Mouse (Mus musculus): Measurements from ENCODE around the gene Lasp1. TPM values are rescaled to one million over a fixed set of nuclear protein-coding genes. Genes with fewer than 3 reads are reported as not detected.

Gene Lasp1
- polyA plus RNA-seq, 1 experiment from 2014 or later: 114 TPM

DNA sequence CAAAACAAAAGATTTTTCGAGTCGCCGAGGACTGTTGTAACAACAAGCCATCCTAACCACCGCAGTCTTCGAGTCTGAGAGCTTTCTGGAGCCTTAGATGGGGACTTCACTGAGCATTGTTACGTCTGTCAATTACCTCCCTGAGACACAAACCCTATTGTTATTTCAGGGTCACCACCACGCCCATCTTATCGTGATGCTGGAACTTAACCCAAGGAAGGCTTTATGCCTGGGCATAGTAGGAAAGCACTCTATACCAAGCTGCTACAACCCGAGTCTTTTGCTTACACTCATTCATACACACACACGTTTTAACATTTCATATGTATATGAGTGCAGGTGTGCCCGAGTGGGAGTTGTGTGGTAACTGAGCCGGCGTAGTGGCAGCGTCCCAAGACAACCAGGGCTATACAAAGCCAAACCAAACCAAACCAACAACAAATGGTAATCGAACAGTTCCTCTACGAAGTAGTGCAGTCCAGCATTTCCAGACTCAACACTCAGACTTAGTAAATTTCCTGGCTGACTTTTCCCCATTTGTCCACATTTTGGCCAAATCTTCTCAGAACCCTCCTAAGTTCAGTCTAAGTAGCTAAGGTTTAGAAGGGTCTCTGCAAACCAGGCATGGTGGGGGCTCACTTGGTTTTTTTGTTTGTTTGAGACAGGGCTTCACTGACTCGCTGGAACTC lies 22.8 kb upstream of the Lasp1 start, which contains the start of gene 1700001P01Rik:
Gene 1700001P01Rik (minus strand): TSS at position 111 of the 689 bp plus-strand sequence.
- Histone ChIP-seq H3K4me1 (ENCODE audit: control insufficient read depth, insufficient read depth, low read length) (peaks cover 5% of the 10 kb centered on the region; the same call in 1 of the 2 replicates), H3K27me3 (ENCODE audit: control insufficient read depth, insufficient read depth, low read length) (no peaks in the 10 kb centered on the region), H3K27ac (replicated peaks; ENCODE audit: low read depth, low read length) (no peak within 1 kb of the TSS), H3K9me3 (ENCODE audit: control insufficient read depth, low read length) (no peaks in the 10 kb centered on the region), H3K36me3 (ENCODE audit: control insufficient read depth, insufficient read depth, low read length) (peaks cover 57% of the 10 kb centered on the region), H3K4me2 (ENCODE audit: low read length) (no peak within 1 kb of the TSS), H3K4me3 (replicated peaks; ENCODE audit: low read depth, low read length) (no peak within 1 kb of the TSS), H3K9ac (replicated peaks; ENCODE audit: low read length) (no peak within 1 kb of the TSS)
- DNase-seq: no peak
- 41% methylated on average over 17 of the region's 17 CpGs for WGBS
- no peak for ATAC-seq (ENCODE audit: low FRiP score, low TSS enrichment)

DNA sequence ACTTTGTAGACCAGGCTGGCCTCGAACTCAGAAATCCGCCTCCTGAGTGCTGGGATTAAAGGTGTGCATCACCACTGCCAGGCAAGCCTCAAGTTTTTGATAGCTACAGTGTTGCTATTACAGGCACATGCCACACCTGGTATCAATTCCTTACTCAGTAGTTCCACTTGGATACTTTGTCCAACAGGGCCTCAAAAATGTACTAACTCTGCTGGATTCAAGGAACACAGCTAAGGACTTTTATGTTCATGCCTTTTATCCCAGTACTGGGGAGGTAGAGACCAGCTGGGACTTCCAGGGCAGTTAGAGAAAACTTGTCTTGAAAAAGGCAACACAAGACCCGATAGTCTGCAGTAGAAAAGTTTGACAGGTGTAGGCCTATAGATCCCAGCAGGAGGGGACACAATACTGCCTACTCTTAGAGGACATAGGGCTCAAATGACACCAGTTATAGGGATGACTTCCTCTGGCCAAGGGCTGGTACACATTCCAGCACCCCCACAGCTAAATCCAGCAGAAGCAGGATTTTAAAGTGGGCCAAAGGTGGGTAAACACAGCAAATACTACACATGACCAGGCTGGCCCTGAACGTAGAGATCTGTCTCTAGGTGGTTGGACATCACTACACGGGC lies 22.2 kb upstream of the Lasp1 start:
- no peak for ATAC-seq (ENCODE audit: low FRiP score, low TSS enrichment)
- no peak overlapping the region for H3K27ac ChIP-seq (replicated peaks; ENCODE audit: low read depth, low read length)
- H3K9ac ChIP-seq (replicated peaks; ENCODE audit: low read length): no peak overlapping the region
- no peak for DNase-seq
- H3K27me3 ChIP-seq (ENCODE audit: control insufficient read depth, insufficient read depth, low read length): no peaks in the 10 kb centered on the region
- no peak overlapping the region for H3K4me2 ChIP-seq (ENCODE audit: low read length)
- peaks cover 58% of the 10 kb centered on the region for H3K36me3 ChIP-seq (ENCODE audit: control insufficient read depth, insufficient read depth, low read length)
- H3K4me3 ChIP-seq (replicated peaks; ENCODE audit: low read depth, low read length): no peak overlapping the region
- H3K9me3 ChIP-seq (ENCODE audit: control insufficient read depth, low read length): no peaks in the 10 kb centered on the region
- peaks cover 9% of the 10 kb centered on the region; the same call in 1 of the 2 replicates for H3K4me1 ChIP-seq (ENCODE audit: control insufficient read depth, insufficient read depth, low read length)
- 61% methylated on average over 5 of the region's 5 CpGs for WGBS

DNA sequence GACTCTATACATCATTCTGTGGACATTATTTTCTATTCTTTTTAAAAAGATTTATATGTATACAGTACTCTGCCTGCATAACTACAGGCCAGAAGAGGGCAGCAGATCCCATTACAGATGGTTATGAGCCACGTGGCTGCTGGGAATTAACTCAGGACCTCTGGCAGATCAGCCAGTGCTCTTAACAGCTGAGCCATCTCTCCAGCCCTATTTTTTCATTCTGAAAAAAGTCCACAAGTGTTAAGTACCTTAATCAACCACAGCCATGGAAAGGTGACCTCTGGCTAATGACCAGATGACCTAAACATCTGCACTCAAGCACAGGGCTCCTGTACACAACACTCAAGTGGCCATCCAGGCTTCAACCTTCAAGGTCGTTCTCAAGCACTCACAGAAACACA lies 21.7 kb upstream of the Lasp1 start:
- peaks cover 9% of the 10 kb centered on the region; the same call in 1 of the 2 replicates for H3K4me1 ChIP-seq (ENCODE audit: control insufficient read depth, insufficient read depth, low read length)
- H3K36me3 ChIP-seq (ENCODE audit: control insufficient read depth, insufficient read depth, low read length): peaks cover 58% of the 10 kb centered on the region
- H3K4me2 ChIP-seq (ENCODE audit: low read length): no peak overlapping the region
- no peak overlapping the region for H3K9ac ChIP-seq (replicated peaks; ENCODE audit: low read length)
- H3K27me3 ChIP-seq (ENCODE audit: control insufficient read depth, insufficient read depth, low read length): no peaks in the 10 kb centered on the region
- WGBS: 55% methylated on average over 2 of the region's 2 CpGs
- no peaks in the 10 kb centered on the region for H3K9me3 ChIP-seq (ENCODE audit: control insufficient read depth, low read length)
- DNase-seq: peak; percentile 50
- no peak overlapping the region for H3K4me3 ChIP-seq (replicated peaks; ENCODE audit: low read depth, low read length)
- H3K27ac ChIP-seq (replicated peaks; ENCODE audit: low read depth, low read length): no peak overlapping the region
- no peak for ATAC-seq (ENCODE audit: low FRiP score, low TSS enrichment)

DNA sequence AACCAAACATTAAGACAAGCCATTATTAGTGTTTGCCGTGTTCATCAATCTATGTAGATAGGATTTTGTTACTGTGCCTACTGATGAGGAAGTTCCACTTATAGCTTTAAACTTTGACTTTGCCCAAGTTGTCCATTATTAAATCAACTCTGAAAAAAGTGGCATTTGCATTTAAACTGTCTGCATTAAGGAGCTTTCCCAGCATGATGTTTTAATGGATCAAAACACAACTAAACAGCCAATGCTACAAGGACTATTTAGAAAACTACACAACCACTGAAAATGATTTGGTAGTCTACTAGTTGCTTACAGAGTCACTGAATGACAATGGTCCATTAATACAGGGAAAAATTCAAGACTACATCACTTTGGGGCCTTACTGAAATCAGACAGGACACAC lies 19.9 kb upstream of the Lasp1 start:
- Histone ChIP-seq H3K4me3 (replicated peaks; ENCODE audit: low read depth, low read length) (no peak overlapping the region), H3K27me3 (ENCODE audit: control insufficient read depth, insufficient read depth, low read length) (no peaks in the 10 kb centered on the region), H3K9me3 (ENCODE audit: control insufficient read depth, low read length) (no peaks in the 10 kb centered on the region), H3K36me3 (ENCODE audit: control insufficient read depth, insufficient read depth, low read length) (peaks cover 58% of the 10 kb centered on the region), H3K4me1 (ENCODE audit: control insufficient read depth, insufficient read depth, low read length) (peaks cover 9% of the 10 kb centered on the region; the same call in 1 of the 2 replicates), H3K27ac (replicated peaks; ENCODE audit: low read depth, low read length) (no peak overlapping the region), H3K4me2 (ENCODE audit: low read length) (no peak overlapping the region), H3K9ac (replicated peaks; ENCODE audit: low read length) (no peak overlapping the region)
- DNase-seq (no peak), ATAC-seq (ENCODE audit: low FRiP score, low TSS enrichment) (no peak)
- WGBS: 100% methylated on average over 1 of the region's 1 CpGs

DNA sequence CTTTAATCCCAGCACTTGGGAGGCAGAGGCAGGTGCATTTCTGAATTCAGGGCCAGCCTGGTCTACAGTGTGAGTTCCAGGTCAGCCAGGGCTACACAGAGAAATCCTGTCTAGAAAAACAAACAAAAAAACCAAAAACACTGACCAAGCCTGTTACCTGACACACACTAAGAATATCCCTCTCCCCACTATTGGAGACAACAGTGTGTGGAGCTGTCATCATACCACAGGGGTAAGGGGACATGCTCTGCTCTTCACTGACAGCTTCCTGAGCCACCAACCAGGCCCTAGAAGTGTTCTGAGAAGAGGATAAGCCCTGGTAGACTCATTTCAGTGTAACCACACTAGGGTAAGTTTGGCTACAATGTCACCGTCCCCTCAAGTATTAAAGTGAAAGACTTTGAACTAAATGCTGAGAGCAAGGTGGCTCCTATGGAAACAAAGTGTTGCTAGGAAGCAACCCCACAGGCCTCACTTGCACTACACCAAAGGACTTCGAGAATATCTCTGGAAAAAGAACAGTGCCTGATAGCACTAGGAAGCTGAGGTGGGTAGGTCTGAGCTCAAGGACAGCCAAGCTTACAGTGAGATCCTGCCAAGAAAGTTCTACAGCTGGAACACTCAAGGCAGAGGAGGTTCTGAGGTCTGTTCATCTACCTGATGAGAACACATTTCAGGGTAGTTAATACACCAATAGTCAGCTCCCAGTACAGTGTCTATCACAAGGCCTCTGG lies 18.7 kb upstream of the Lasp1 start:
- Histone ChIP-seq H3K4me1 (ENCODE audit: control insufficient read depth, insufficient read depth, low read length) (peaks cover 9% of the 10 kb centered on the region; the same call in 1 of the 2 replicates), H3K4me3 (replicated peaks; ENCODE audit: low read depth, low read length) (0 out of 2 replicates have a peak overlapping the region, but pooled peaks have one; percentile 90), H3K9ac (replicated peaks; ENCODE audit: low read length) (no peak overlapping the region), H3K4me2 (ENCODE audit: low read length) (peak overlapping the region; percentile 78), H3K27ac (replicated peaks; ENCODE audit: low read depth, low read length) (no peak overlapping the region), H3K27me3 (ENCODE audit: control insufficient read depth, insufficient read depth, low read length) (no peaks in the 10 kb centered on the region), H3K9me3 (ENCODE audit: control insufficient read depth, low read length) (no peaks in the 10 kb centered on the region), H3K36me3 (ENCODE audit: control insufficient read depth, insufficient read depth, low read length) (peaks cover 53% of the 10 kb centered on the region)
- whole genome bisulfite sequencing: 93% methylated on average over 2 of the region's 2 CpGs
- DNase-seq (no peak), ATAC-seq (ENCODE audit: low FRiP score, low TSS enrichment) (no peak)

DNA sequence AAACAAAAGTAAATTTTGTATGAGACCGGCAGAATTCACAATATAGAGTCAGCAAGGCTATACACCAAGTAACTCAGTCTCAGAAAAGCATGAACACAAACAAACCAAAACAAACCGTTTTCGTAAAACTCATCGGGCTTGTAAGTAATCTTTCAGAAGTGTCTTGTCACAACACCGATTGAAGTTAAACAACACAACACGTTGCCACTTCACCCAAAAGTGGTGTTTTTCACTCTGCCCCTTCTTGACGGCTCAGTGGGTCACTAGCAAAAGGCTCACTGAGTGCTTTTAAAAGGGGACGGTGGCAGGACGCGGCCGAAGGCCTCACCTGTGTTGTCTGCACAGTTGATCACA lies 17.3 kb upstream of the Lasp1 start:
- H3K4me1 ChIP-seq (ENCODE audit: control insufficient read depth, insufficient read depth, low read length): peaks cover 9% of the 10 kb centered on the region; the same call in 1 of the 2 replicates
- H3K4me3 ChIP-seq (replicated peaks; ENCODE audit: low read depth, low read length): peak overlapping the region; percentile 90
- peak overlapping the region; percentile 95 for H3K9ac ChIP-seq (replicated peaks; ENCODE audit: low read length)
- no peaks in the 10 kb centered on the region for H3K9me3 ChIP-seq (ENCODE audit: control insufficient read depth, low read length)
- DNase-seq: no peak
- peak overlapping the region; percentile 82 for H3K27ac ChIP-seq (replicated peaks; ENCODE audit: low read depth, low read length)
- no peak for ATAC-seq (ENCODE audit: low FRiP score, low TSS enrichment)
- WGBS: 3% methylated on average over 11 of the region's 11 CpGs
- no peaks in the 10 kb centered on the region for H3K27me3 ChIP-seq (ENCODE audit: control insufficient read depth, insufficient read depth, low read length)
- H3K36me3 ChIP-seq (ENCODE audit: control insufficient read depth, insufficient read depth, low read length): peaks cover 42% of the 10 kb centered on the region
- peak overlapping the region; percentile 78 for H3K4me2 ChIP-seq (ENCODE audit: low read length)

DNA sequence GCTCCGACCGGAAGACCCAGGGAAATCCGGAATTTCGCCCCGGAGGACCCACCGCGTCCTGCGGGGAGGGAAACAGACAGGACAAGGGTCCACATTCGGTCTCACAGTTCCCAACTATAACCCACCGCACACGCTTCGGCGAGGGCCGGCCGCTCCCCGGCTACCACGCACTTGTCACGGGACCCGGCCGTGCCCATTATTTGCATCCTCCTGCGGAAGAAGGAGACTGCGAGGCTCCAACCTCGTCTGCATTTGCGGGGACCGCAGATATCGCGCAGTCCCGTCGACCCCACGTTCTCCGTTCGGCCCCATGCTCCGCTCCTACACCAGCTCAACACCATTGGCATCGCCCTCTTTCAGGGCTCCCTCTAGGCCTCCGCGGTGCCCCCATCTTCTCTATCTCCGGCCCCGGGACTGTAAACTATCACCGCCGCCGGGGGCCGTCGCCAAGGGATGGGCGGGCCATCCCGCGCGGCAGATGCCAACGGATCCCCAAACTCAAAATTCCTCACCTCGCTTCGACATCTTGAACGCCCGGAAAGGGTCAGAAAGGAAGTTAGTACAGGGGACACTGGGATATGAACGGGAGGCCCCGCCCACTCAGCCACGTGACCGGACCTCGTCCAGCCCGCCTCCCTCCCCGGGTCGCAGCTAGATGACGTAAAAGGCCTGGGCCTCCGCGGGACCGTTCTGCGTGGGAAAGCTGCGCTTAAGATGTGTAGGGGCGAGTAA lies 16.8 kb upstream of the Lasp1 start, which contains the start of gene Rpl23:
Gene Rpl23 (minus strand): TSS at position 606 of the 732 bp plus-strand sequence.
- Histone ChIP-seq H3K9ac (replicated peaks; ENCODE audit: low read length) (peak within 1 kb of the TSS; percentile 95), H3K4me1 (ENCODE audit: control insufficient read depth, insufficient read depth, low read length) (peaks cover 9% of the 10 kb centered on the region; the same call in 1 of the 2 replicates), H3K4me3 (replicated peaks; ENCODE audit: low read depth, low read length) (peak within 1 kb of the TSS; percentile 90), H3K4me2 (ENCODE audit: low read length) (peak within 1 kb of the TSS; percentile 78), H3K36me3 (ENCODE audit: control insufficient read depth, insufficient read depth, low read length) (peaks cover 37% of the 10 kb centered on the region), H3K9me3 (ENCODE audit: control insufficient read depth, low read length) (no peaks in the 10 kb centered on the region), H3K27ac (replicated peaks; ENCODE audit: low read depth, low read length) (peak within 1 kb of the TSS; percentile 82), H3K27me3 (ENCODE audit: control insufficient read depth, insufficient read depth, low read length) (no peaks in the 10 kb centered on the region)
- under 1% methylated on average over 67 of the region's 67 CpGs for WGBS
- ATAC-seq (ENCODE audit: low FRiP score, low TSS enrichment) (peak; percentile 92), DNase-seq (peak; percentile 100)

DNA sequence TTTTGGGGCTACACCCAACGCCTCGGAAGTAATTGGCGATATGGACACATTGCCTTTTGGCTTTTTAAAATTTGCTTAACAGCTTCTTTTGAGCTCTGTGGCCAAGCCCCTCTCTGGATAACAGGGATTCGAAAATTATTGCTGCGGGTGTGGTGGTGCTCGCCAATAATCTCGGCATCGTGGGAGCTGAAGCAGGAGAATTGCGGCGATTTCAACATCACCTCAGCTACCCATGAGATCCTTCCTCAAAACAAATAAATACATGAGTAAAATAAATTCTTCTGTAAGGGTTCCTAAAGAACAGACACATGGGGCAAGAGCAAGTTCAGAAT lies 16.3 kb upstream of the Lasp1 start:
- peak overlapping the region; percentile 52 for H3K9ac ChIP-seq (replicated peaks; ENCODE audit: low read length)
- H3K4me3 ChIP-seq (replicated peaks; ENCODE audit: low read depth, low read length): peak overlapping the region; percentile 90
- DNase-seq (no peak), ATAC-seq (ENCODE audit: low FRiP score, low TSS enrichment) (no peak)
- peaks cover 32% of the 10 kb centered on the region for H3K36me3 ChIP-seq (ENCODE audit: control insufficient read depth, insufficient read depth, low read length)
- peak overlapping the region; percentile 15; the same call in 1 of the 2 replicates for H3K27ac ChIP-seq (replicated peaks; ENCODE audit: low read depth, low read length)
- peaks cover 9% of the 10 kb centered on the region; the same call in 1 of the 2 replicates for H3K4me1 ChIP-seq (ENCODE audit: control insufficient read depth, insufficient read depth, low read length)
- H3K27me3 ChIP-seq (ENCODE audit: control insufficient read depth, insufficient read depth, low read length): no peaks in the 10 kb centered on the region
- peak overlapping the region; percentile 78 for H3K4me2 ChIP-seq (ENCODE audit: low read length)
- 1% methylated on average over 10 of the region's 10 CpGs for WGBS
- no peaks in the 10 kb centered on the region for H3K9me3 ChIP-seq (ENCODE audit: control insufficient read depth, low read length)
